Mouse (Mus musculus) gastrocnemius, adult 2 months (tissue): ENCODE results near the gene Gprc5d. TPM values are rescaled to one million over a fixed set of nuclear protein-coding genes. Genes with fewer than 3 reads are reported as not detected.

ENCODE experiments used
- DNase-seq: peaks from one replicate; pipeline ENCODE4 v3.0.0; 2022
- H3K27ac ChIP-seq: fragments of 200-600 bp; 2 replicates; pipeline ENCODE4 v1.8.1; 2022; ENCODE audit warnings: mild to moderate bottlenecking
- H3K4me3 ChIP-seq: fragments of 200-600 bp; 2 replicates; pipeline ENCODE4 v1.8.1; 2022; ENCODE audit warnings: mild to moderate bottlenecking, moderate library complexity
- CTCF ChIP-seq: fragments of 200-600 bp; IDR thresholded peaks from 2 replicates; pipeline ENCODE4 v1.8.1; 2022; ENCODE audit warnings: antibody characterized with exemption, mild to moderate bottlenecking, moderate library complexity
- intact Hi-C: fragments of 180-260 bp; cut with DNase I; formaldehyde crosslinking; loops from one replicate; pipeline ENCODE4 v1.15.1; 2025
- total RNA-seq, 2 experiments: library from RNA; stranded (reverse); gene quantifications; 2 replicates each; pipeline ENCODE4 v1.2.3; 2021

Gprc5d gene
- total RNA-seq, 2 experiments from 2014 or later = not detected

- intact Hi-C loops = loop anchor here (10.0 kb wide), 1 partner anchor 151 kb away; no protein-coding TSS in a partner anchor
- no peak overlapping the region for H3K4me3 ChIP-seq
- DNase-seq = no peak
- no peak overlapping the region for H3K27ac ChIP-seq
- no peak for TF ChIP-seq CTCF
These were observed 34.0 kb downstream of the Gprc5d start for GRCm38 (mm10) chr6:135083991-135084502.

DNA sequence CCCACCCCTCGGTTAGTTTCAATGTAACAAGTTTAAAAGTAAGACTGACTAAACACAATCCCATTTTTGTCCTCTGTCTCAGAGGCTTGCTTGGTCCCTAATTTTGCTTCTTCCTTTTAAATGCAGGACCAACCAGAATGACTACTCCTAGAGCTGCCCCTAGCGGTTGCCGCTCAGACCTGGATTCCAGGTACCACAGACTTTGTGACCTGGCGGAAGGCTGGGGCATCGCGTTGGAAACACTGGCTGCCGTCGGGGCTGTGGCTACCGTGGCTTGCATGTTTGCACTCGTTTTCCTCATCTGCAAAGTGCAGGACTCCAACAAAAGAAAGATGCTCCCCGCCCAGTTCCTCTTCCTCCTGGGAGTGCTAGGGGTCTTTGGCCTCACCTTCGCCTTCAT, 39.7 kb downstream of the Gprc5d start:
- no peak overlapping the region for H3K4me3 ChIP-seq
- no peak overlapping the region for H3K27ac ChIP-seq
- TF ChIP-seq CTCF = no peak
- no peak for DNase-seq
- intact Hi-C loops = no loop called here

GRCm38 (mm10) chr6:135076202-135076601, 41.9 kb downstream of the Gprc5d start:
- intact Hi-C loops = no loop called here
- Histone ChIP-seq H3K4me3 (no peak overlapping the region), H3K27ac (no peak overlapping the region)
- no peak for TF ChIP-seq CTCF
- no peak for DNase-seq

- Histone ChIP-seq H3K27ac (no peak overlapping the region), H3K4me3 (no peak overlapping the region)
- intact Hi-C loops = no loop called here
- no peak for TF ChIP-seq CTCF
- no peak for DNase-seq
These were observed 43.6 kb downstream of the Gprc5d start for GRCm38 (mm10) chr6:135074405-135074947.

- no peak for DNase-seq
- intact Hi-C loops = no loop called here
- no peak for TF ChIP-seq CTCF
- no peak overlapping the region for H3K27ac ChIP-seq
- no peak overlapping the region for H3K4me3 ChIP-seq
These were observed 47.7 kb downstream of the Gprc5d start for GRCm38 (mm10) chr6:135070347-135070746.

GRCm38 (mm10) chr6:135069856-135070255, 48.2 kb downstream of the Gprc5d start:
- Histone ChIP-seq H3K27ac (no peak overlapping the region), H3K4me3 (no peak overlapping the region)
- intact Hi-C loops = no loop called here
- DNase-seq = no peak
- TF ChIP-seq CTCF = no peak

DNA sequence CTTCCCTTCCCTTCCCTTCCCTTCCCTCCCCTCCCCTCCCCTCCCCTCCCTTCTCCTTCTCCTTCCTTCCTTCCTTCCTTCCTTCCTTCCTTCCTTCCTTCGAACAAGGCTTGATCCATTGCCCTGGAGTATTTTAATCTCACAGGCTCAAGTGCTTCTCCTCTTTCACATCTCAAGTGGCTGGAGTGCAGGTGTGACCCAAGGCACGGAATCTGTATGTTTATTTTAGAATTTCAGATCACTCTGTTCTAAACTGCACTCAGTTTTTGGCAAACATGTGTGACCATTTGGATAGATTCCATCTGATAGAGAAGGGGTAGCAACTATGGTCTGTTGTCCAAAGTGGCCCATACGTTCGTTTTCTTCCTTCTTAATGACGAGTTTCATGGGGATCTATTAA, 49.9 kb downstream of the Gprc5d start:
- H3K27ac ChIP-seq = no peak overlapping the region
- intact Hi-C loops = no loop called here
- no peak overlapping the region for H3K4me3 ChIP-seq
- TF ChIP-seq CTCF = no peak
- no peak for DNase-seq

GRCm38 (mm10) chr6:135066795-135067445, 51.2 kb downstream of the Gprc5d start:
- H3K27ac ChIP-seq = no peak overlapping the region
- DNase-seq = no peak
- no peak for TF ChIP-seq CTCF
- intact Hi-C loops = no loop called here
- no peak overlapping the region for H3K4me3 ChIP-seq

DNA sequence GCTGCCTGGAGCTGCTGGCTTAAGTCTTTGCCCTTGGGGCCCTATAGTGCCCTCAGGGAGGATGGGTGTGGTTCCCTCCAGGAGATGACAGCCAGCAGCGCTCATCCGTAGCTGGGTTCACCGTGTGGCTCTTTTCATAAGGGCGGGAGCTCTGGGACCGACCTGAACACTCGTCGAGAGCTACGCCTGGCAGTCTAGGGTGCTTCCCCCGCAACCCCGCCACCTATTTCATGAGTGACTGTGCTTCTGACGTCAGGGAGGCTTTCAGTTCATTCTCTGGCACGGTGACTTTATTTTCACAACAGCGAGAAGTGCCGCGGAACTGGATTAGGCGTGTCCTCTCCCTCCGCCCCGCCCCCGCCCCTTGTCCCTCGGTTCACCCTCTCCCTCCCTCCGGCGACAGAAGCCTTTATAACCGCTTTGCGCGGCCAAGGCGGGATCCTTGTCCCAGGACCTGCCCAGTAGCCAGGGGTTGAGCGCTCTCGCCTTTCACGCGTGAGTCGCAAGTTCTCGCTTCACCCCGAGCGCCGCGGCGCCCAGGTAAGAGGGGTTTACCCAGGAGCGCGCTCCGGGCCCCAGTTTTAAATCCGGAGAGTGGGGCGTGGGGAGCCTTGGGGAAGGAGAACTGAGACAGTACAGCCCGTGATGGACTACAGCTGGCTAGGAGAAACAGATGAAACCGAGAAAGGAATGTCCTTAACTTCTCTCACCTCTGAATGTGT, 52.7 kb downstream of the Gprc5d start, which contains the start of gene Gprc5a:
TSS of gene Gprc5a (plus strand) at position 416 of the 722 bp plus-strand sequence.
- H3K4me3 ChIP-seq = peak within 1 kb of the TSS; percentile 74
- peak within 1 kb of the TSS; percentile 50 for H3K27ac ChIP-seq
- intact Hi-C loops = no loop called here
- peak; percentile 57 for DNase-seq
- TF ChIP-seq CTCF = no peak

GRCm38 (mm10) chr6:135064621-135065020, 53.5 kb downstream of the Gprc5d start:
- peak overlapping the region; percentile 50 for H3K27ac ChIP-seq
- intact Hi-C loops = no loop called here
- DNase-seq = no peak
- no peak overlapping the region; the same call in 1 of the 2 replicates for H3K4me3 ChIP-seq
- no peak for TF ChIP-seq CTCF

DNA sequence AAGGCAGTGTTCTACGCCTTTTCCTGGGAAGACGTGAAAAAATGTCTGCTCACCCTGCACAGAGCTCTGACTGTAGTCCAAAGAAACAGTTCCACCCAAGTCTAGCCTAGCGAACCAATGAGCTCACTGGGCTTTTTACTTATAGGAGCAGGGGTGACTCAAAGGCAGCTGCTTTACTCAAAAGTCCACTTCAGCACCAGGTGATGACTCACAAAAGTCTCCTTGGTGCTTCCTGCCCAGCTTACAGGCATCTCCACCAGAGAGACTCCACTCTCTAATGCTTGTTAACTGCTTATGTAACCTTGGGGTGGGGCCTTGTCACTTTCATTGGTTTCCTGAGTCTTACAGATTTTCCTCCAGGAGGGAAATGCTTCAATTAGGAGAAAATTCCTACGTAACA, 57.4 kb downstream of the Gprc5d start:
- no peak for TF ChIP-seq CTCF
- H3K27ac ChIP-seq = no peak overlapping the region
- intact Hi-C loops = no loop called here
- H3K4me3 ChIP-seq = no peak overlapping the region
- no peak for DNase-seq

Other genes with a start within 250 kb of the Gprc5d start
- gene Gpr19, start 219.7 kb downstream of the Gprc5d start, total RNA-seq = 1 to 10 TPM; 4.0 to 4.1 TPM
- gene Cdkn1b, start 197.9 kb downstream of the Gprc5d start, total RNA-seq = 10 to 100 TPM; 36.1 to 41.8 TPM
- 1 to 10 TPM; 1.0 to 5.0 TPM for gene Apold1, start 136.6 kb downstream of the Gprc5d start, total RNA-seq
- gene Ddx47, start 106.7 kb downstream of the Gprc5d start, total RNA-seq = 10 to 100 TPM; 26.9 TPM
- 1 to 10 TPM in 1 of 2 experiments, under 1 TPM in 1; 0.18 to 1.2 TPM for gene Gprc5a, start 52.6 kb downstream of the Gprc5d start, total RNA-seq
- gene Fam234b, start 79.7 kb upstream of the Gprc5d start, total RNA-seq = 1 to 10 TPM; 2.7 to 3.8 TPM
- gene Hebp1, start 79.7 kb upstream of the Gprc5d start, total RNA-seq = 10 to 100 TPM in 1 of 2 experiments, 1 to 10 TPM in 1; 3.8 to 10.3 TPM
- not detected for gene Gsg1, start 136.1 kb upstream of the Gprc5d start, total RNA-seq
- under 1 TPM in 1 of 2 experiments, not detected in 1; 0.17 TPM for gene Pbp2, start 192.1 kb upstream of the Gprc5d start, total RNA-seq
- gene Emp1, start 244.3 kb upstream of the Gprc5d start, total RNA-seq = 10 to 100 TPM; 20.3 to 60.2 TPM